Mouse (Mus musculus): ENCODE measurements around the gene Hist1h2ak. TPM values are rescaled to one million over a fixed set of nuclear protein-coding genes. Genes with fewer than 3 reads are reported as not detected.
"Not testable (repeated sequence)": the region's sequence is repeated elsewhere in the genome, so short reads cannot be mapped to it uniquely, and the experiment has no call there.

The Hist1h2ak gene
- polyA plus RNA-seq, 1 experiment from 2014 or later: 4.9 TPM

GRCm38 (mm10) chr13:21786189-21786898 is 32.7 kb upstream of the Hist1h2ak start:
- no peaks in the 10 kb centered on the region for H3K36me3 ChIP-seq (ENCODE audit: control insufficient read depth, insufficient read depth, low read length)
- no peaks in the 10 kb centered on the region for H3K9me3 ChIP-seq (ENCODE audit: control insufficient read depth, low read length)
- H3K27me3 ChIP-seq (ENCODE audit: control insufficient read depth, insufficient read depth, low read length): no peaks in the 10 kb centered on the region
- H3K4me3 ChIP-seq (ENCODE audit: low read depth, low read length): peak overlapping the region; percentile 30
- H3K27ac ChIP-seq (ENCODE audit: low read depth, low read length): peak overlapping the region; percentile 84
- peak; percentile 51 for DNase-seq (ENCODE audit: low spot score)
- 0 out of 2 replicates have a peak, but pooled peaks cover 5% of the 10 kb centered on the region for H3K4me1 ChIP-seq (replicated peaks; ENCODE audit: control insufficient read depth, insufficient read depth, low read length)
- H3K4me2 ChIP-seq (replicated peaks; ENCODE audit: low read depth, low read length): peak overlapping the region; percentile 45
- 6% methylated on average over 8 of the region's 8 CpGs for WGBS
- H3K9ac ChIP-seq (ENCODE audit: low read depth, low read length): peak overlapping the region; percentile 53; the same call in 1 of the 2 replicates
- no peak for ATAC-seq (ENCODE audit: low FRiP score)

- Histone ChIP-seq H3K4me3 (ENCODE audit: low read depth, low read length) (no peak overlapping the region), H3K36me3 (ENCODE audit: control insufficient read depth, insufficient read depth, low read length) (no peaks in the 10 kb centered on the region), H3K27ac (ENCODE audit: low read depth, low read length) (peak overlapping the region; percentile 77), H3K27me3 (ENCODE audit: control insufficient read depth, insufficient read depth, low read length) (no peaks in the 10 kb centered on the region), H3K4me2 (replicated peaks; ENCODE audit: low read depth, low read length) (peak overlapping the region; percentile 65), H3K9ac (ENCODE audit: low read depth, low read length) (peak overlapping the region; percentile 35; the same call in 1 of the 2 replicates), H3K4me1 (replicated peaks; ENCODE audit: control insufficient read depth, insufficient read depth, low read length) (0 out of 2 replicates have a peak, but pooled peaks cover 5% of the 10 kb centered on the region), H3K9me3 (ENCODE audit: control insufficient read depth, low read length) (no peaks in the 10 kb centered on the region)
- 22% methylated on average over 6 of the region's 6 CpGs for WGBS
- no peak for ATAC-seq (ENCODE audit: low FRiP score)
- peak; percentile 22 for DNase-seq (ENCODE audit: low spot score)
Observed at GRCm38 (mm10) chr13:21784311-21784710, 30.7 kb upstream of the Hist1h2ak start.

GRCm38 (mm10) chr13:21783734-21784161 is 30.1 kb upstream of the Hist1h2ak start:
- no peaks in the 10 kb centered on the region for H3K27me3 ChIP-seq (ENCODE audit: control insufficient read depth, insufficient read depth, low read length)
- WGBS: 1% methylated on average over 9 of the region's 9 CpGs
- H3K4me2 ChIP-seq (replicated peaks; ENCODE audit: low read depth, low read length): peak overlapping the region; percentile 65
- peak overlapping the region; percentile 77 for H3K27ac ChIP-seq (ENCODE audit: low read depth, low read length)
- DNase-seq (ENCODE audit: low spot score) (peak; percentile 74), ATAC-seq (ENCODE audit: low FRiP score) (no peak)
- H3K9me3 ChIP-seq (ENCODE audit: control insufficient read depth, low read length): no peaks in the 10 kb centered on the region
- peak overlapping the region; percentile 35 for H3K4me3 ChIP-seq (ENCODE audit: low read depth, low read length)
- peak overlapping the region; percentile 35; the same call in 1 of the 2 replicates for H3K9ac ChIP-seq (ENCODE audit: low read depth, low read length)
- no peaks in the 10 kb centered on the region for H3K36me3 ChIP-seq (ENCODE audit: control insufficient read depth, insufficient read depth, low read length)
- 0 out of 2 replicates have a peak, but pooled peaks cover 5% of the 10 kb centered on the region for H3K4me1 ChIP-seq (replicated peaks; ENCODE audit: control insufficient read depth, insufficient read depth, low read length)

GRCm38 (mm10) chr13:21783255-21783617 is 29.6 kb upstream of the Hist1h2ak start, which contains the start of gene Hist1h3i:
TSS of gene Hist1h3i (minus strand) at chr13:21783370.
- Histone ChIP-seq H3K27me3 (ENCODE audit: control insufficient read depth, insufficient read depth, low read length) (no peaks in the 10 kb centered on the region), H3K27ac (ENCODE audit: low read depth, low read length) (peak within 1 kb of the TSS; percentile 77), H3K4me3 (ENCODE audit: low read depth, low read length) (peak within 1 kb of the TSS; percentile 35), H3K9me3 (ENCODE audit: control insufficient read depth, low read length) (no peaks in the 10 kb centered on the region), H3K4me1 (replicated peaks; ENCODE audit: control insufficient read depth, insufficient read depth, low read length) (0 out of 2 replicates have a peak, but pooled peaks cover 5% of the 10 kb centered on the region), H3K36me3 (ENCODE audit: control insufficient read depth, insufficient read depth, low read length) (no peaks in the 10 kb centered on the region), H3K4me2 (replicated peaks; ENCODE audit: low read depth, low read length) (peak within 1 kb of the TSS; percentile 65), H3K9ac (ENCODE audit: low read depth, low read length) (peak within 1 kb of the TSS; percentile 64)
- under 1% methylated on average over 13 of the region's 20 CpGs for WGBS
- ATAC-seq (ENCODE audit: low FRiP score) (peak; percentile 69), DNase-seq (ENCODE audit: low spot score) (peak; percentile 76)

GRCm38 (mm10) chr13:21782361-21783254 is 29.0 kb upstream of the Hist1h2ak start:
- H3K36me3 ChIP-seq (ENCODE audit: control insufficient read depth, insufficient read depth, low read length); H3K4me1 ChIP-seq (replicated peaks; ENCODE audit: control insufficient read depth, insufficient read depth, low read length); H3K9me3 ChIP-seq (ENCODE audit: control insufficient read depth, low read length); ATAC-seq (ENCODE audit: low FRiP score); H3K27me3 ChIP-seq (ENCODE audit: control insufficient read depth, insufficient read depth, low read length): not testable (repeated sequence)
- WGBS: under 1% methylated on average over 16 of the region's 35 CpGs
- H3K4me2 ChIP-seq (replicated peaks; ENCODE audit: low read depth, low read length): peak overlapping the region; percentile 65
- DNase-seq (ENCODE audit: low spot score): peak; percentile 62
- peak overlapping the region; percentile 73 for H3K27ac ChIP-seq (ENCODE audit: low read depth, low read length)
- H3K9ac ChIP-seq (ENCODE audit: low read depth, low read length): peak overlapping the region; percentile 64
- H3K4me3 ChIP-seq (ENCODE audit: low read depth, low read length): peak overlapping the region; percentile 35

GRCm38 (mm10) chr13:21781639-21782038 is 28.0 kb upstream of the Hist1h2ak start:
- no peaks in the 10 kb centered on the region for H3K9me3 ChIP-seq (ENCODE audit: control insufficient read depth, low read length)
- H3K27me3 ChIP-seq (ENCODE audit: control insufficient read depth, insufficient read depth, low read length): no peaks in the 10 kb centered on the region
- H3K36me3 ChIP-seq (ENCODE audit: control insufficient read depth, insufficient read depth, low read length): no peaks in the 10 kb centered on the region
- no peak overlapping the region for H3K4me2 ChIP-seq (replicated peaks; ENCODE audit: low read depth, low read length)
- H3K9ac ChIP-seq (ENCODE audit: low read depth, low read length): no peak overlapping the region
- ATAC-seq (ENCODE audit: low FRiP score) (no peak), DNase-seq (ENCODE audit: low spot score) (peak; percentile 14)
- H3K4me3 ChIP-seq (ENCODE audit: low read depth, low read length): no peak overlapping the region
- no peak overlapping the region for H3K27ac ChIP-seq (ENCODE audit: low read depth, low read length)
- WGBS: 93% methylated on average over 1 of the region's 1 CpGs
- 0 out of 2 replicates have a peak, but pooled peaks cover 3% of the 10 kb centered on the region for H3K4me1 ChIP-seq (replicated peaks; ENCODE audit: control insufficient read depth, insufficient read depth, low read length)

- H3K4me2 ChIP-seq (replicated peaks; ENCODE audit: low read depth, low read length): peak overlapping the region; percentile 84
- 0 out of 2 replicates have a peak, but pooled peaks cover 2% of the 10 kb centered on the region for H3K4me1 ChIP-seq (replicated peaks; ENCODE audit: control insufficient read depth, insufficient read depth, low read length)
- no peak overlapping the region for H3K4me3 ChIP-seq (ENCODE audit: low read depth, low read length)
- H3K27ac ChIP-seq (ENCODE audit: low read depth, low read length): peak overlapping the region; percentile 44; the same call in 1 of the 2 replicates
- no peak for ATAC-seq (ENCODE audit: low FRiP score)
- DNase-seq (ENCODE audit: low spot score): peak; percentile 27
- H3K9ac ChIP-seq (ENCODE audit: low read depth, low read length): no peak overlapping the region
- 45% methylated on average over 6 of the region's 6 CpGs for whole genome bisulfite sequencing
- no peaks in the 10 kb centered on the region for H3K36me3 ChIP-seq (ENCODE audit: control insufficient read depth, insufficient read depth, low read length)
- H3K27me3 ChIP-seq (ENCODE audit: control insufficient read depth, insufficient read depth, low read length): no peaks in the 10 kb centered on the region
- H3K9me3 ChIP-seq (ENCODE audit: control insufficient read depth, low read length): no peaks in the 10 kb centered on the region
Observed at GRCm38 (mm10) chr13:21781021-21781555, 27.5 kb upstream of the Hist1h2ak start.
